Mouse (Mus musculus): ENCODE measurements around the gene Astn2.

The Astn2 gene

GRCm38 (mm10) chr4:66312733-66313132 is 91.7 kb downstream of the Astn2 start:
- no peak for DNase-seq (ENCODE audit: low spot score in 2 of 2)

- no peak for DNase-seq (ENCODE audit: low spot score in 2 of 2)
Observed at GRCm38 (mm10) chr4:66310315-66311020, 93.9 kb downstream of the Astn2 start.

GRCm38 (mm10) chr4:66306377-66306776 is 98.0 kb downstream of the Astn2 start:
- DNase-seq (ENCODE audit: low spot score in 2 of 2): no peak

GRCm38 (mm10) chr4:66302686-66303310 is 101.6 kb downstream of the Astn2 start:
- no peak for DNase-seq (ENCODE audit: low spot score in 2 of 2)

GRCm38 (mm10) chr4:66285034-66285433 is 119.4 kb downstream of the Astn2 start:
- DNase-seq (ENCODE audit: low spot score in 2 of 2): no peak

- no peak for DNase-seq (ENCODE audit: low spot score in 2 of 2)
Observed at GRCm38 (mm10) chr4:66276096-66276495, 128.3 kb downstream of the Astn2 start.

- no peak for DNase-seq (ENCODE audit: low spot score in 2 of 2)
Observed at GRCm38 (mm10) chr4:66271550-66272117, 132.8 kb downstream of the Astn2 start.

GRCm38 (mm10) chr4:66264031-66264430 is 140.4 kb downstream of the Astn2 start:
- DNase-seq (ENCODE audit: low spot score in 2 of 2): no peak

GRCm38 (mm10) chr4:66261276-66261675 is 143.1 kb downstream of the Astn2 start:
- no peak for DNase-seq (ENCODE audit: low spot score in 2 of 2)

GRCm38 (mm10) chr4:66258905-66259304 is 145.5 kb downstream of the Astn2 start:
- no peak for DNase-seq (ENCODE audit: low spot score in 2 of 2)

GRCm38 (mm10) chr4:66254695-66255492 is 149.5 kb downstream of the Astn2 start:
- no peak for DNase-seq (ENCODE audit: low spot score in 2 of 2)

GRCm38 (mm10) chr4:66248521-66248920 is 155.9 kb downstream of the Astn2 start:
- DNase-seq (ENCODE audit: low spot score in 2 of 2): no peak

GRCm38 (mm10) chr4:66242683-66243082 is 161.7 kb downstream of the Astn2 start:
- DNase-seq (ENCODE audit: low spot score in 2 of 2): no peak

- DNase-seq (ENCODE audit: low spot score in 2 of 2): no peak
Observed at GRCm38 (mm10) chr4:66232799-66233198, 171.6 kb downstream of the Astn2 start.

- no peak for DNase-seq (ENCODE audit: low spot score in 2 of 2)
Observed at GRCm38 (mm10) chr4:66232350-66232749, 172.1 kb downstream of the Astn2 start.

GRCm38 (mm10) chr4:66230735-66231134 is 173.7 kb downstream of the Astn2 start:
- no peak for DNase-seq (ENCODE audit: low spot score in 2 of 2)

GRCm38 (mm10) chr4:66222602-66223317 is 181.7 kb downstream of the Astn2 start:
- no peak for DNase-seq (ENCODE audit: low spot score in 2 of 2)

- DNase-seq (ENCODE audit: low spot score in 2 of 2): no peak
Observed at GRCm38 (mm10) chr4:66215170-66215618, 189.2 kb downstream of the Astn2 start.

- DNase-seq (ENCODE audit: low spot score in 2 of 2): no peak
Observed at GRCm38 (mm10) chr4:66189636-66190035, 214.8 kb downstream of the Astn2 start.

- DNase-seq (ENCODE audit: low spot score in 2 of 2): no peak
Observed at GRCm38 (mm10) chr4:66175887-66176533, 228.4 kb downstream of the Astn2 start.

GRCm38 (mm10) chr4:66171583-66171982 is 232.8 kb downstream of the Astn2 start:
- DNase-seq (ENCODE audit: low spot score in 2 of 2): no peak
